Mouse (Mus musculus) NIH3T3 (cell line): ENCODE data around the gene Spag4.
"Not testable (repeated sequence)": the region's sequence is repeated elsewhere in the genome, so short reads cannot be mapped to it uniquely, and the experiment has no call there.

Source experiments
- DNase-seq: peaks from one replicate; pipeline ENCODE4 v3.0.0-alpha.2; 2012; ENCODE audit warnings: low read depth

Gene Spag4

GRCm38 (mm10) chr2:156110627-156111357 lies 45.8 kb downstream of the Spag4 start:
- peak; percentile 54 for DNase-seq

GRCm38 (mm10) chr2:156111358-156112079 lies 46.5 kb downstream of the Spag4 start, which contains the start of the genes Cpne1 and Rbm12:
Gene Cpne1, minus strand, starts transcription at chr2:156111965.
Gene Rbm12, minus strand, starts transcription at chr2:156111978.
- DNase-seq, result peak; percentile 95

GRCm38 (mm10) chr2:156112080-156112423 lies 47.1 kb downstream of the Spag4 start:
- DNase-seq, result not testable (repeated sequence)

GRCm38 (mm10) chr2:156119566-156119965 lies 54.6 kb downstream of the Spag4 start:
- DNase-seq, result peak; percentile 47
